Mouse (Mus musculus) G1E (cell line): Measurements from ENCODE around the gene Pi4ka.

ENCODE experiments used
- CTCF ChIP-seq: IDR thresholded peaks from 2 replicates; pipeline ENCODE4 v1.5.1; 2012; ENCODE audit warnings: low read depth, low read length, inconsistent platforms, mixed read lengths
- GATA2 ChIP-seq: IDR thresholded peaks from 2 replicates; pipeline ENCODE4 v1.6.1; 2012; ENCODE audit warnings: low read depth, low read length, inconsistent platforms, borderline replicate concordance
- POLR2AphosphoS5 ChIP-seq: IDR thresholded peaks from 2 replicates; pipeline ENCODE4 v1.6.1; 2012; ENCODE audit warnings: low read depth, low read length, inconsistent platforms; ENCODE audit not compliant: insufficient replicate concordance
- TAL1 ChIP-seq: conservative IDR thresholded peaks from 2 replicates; pipeline ENCODE4 v1.6.1; 2012; ENCODE audit warnings: low read depth, low read length, inconsistent platforms, mixed read lengths

DNA sequence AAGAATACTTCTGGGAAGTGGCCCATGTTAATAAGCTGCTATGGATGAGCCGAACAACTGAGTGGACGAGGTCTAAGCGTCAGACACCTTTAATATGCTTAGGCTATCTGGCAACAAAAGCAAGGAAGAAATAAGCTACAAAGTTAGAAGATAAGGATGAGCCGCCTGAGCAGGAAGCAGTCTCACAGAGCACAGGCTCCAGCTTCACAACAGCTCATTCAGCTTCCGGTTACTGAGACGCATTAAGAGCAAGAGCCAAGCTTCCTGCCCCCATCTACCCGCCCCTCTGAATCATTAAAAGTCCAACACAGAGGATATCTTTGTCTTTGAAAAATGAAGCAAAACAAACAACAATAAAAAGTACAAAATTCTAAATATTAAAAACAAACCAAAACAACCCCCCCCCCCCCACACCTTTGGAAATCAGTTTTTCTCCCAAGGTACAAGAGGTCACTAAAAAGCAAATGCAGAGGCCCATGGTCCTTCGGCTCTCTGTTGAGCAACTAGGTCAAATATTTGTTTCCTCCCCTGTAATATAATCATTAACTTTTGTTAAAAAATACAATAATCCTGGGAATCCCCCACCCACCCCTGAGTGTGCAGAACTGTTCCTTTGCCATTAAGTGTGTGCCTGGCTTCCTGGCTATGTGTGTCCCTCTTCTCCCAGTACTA is 60.8 kb downstream of the Pi4ka start:
- TF ChIP-seq CTCF (no peak), TAL1 (no peak), POLR2AphosphoS5 (no peak), GATA2 (no peak)
